Mouse (Mus musculus) heart, postnatal 10 days (tissue): ENCODE results near the gene Camkmt. TPM values are rescaled to one million over a fixed set of nuclear protein-coding genes. Genes with fewer than 3 reads are reported as not detected.

Experiments
- DNase-seq, 2 experiments: peaks; one replicate each; pipeline ENCODE4 v3.0.0; 2021
- intact Hi-C: fragments of 180-260 bp; cut with DNase I; formaldehyde crosslinking; loops from one replicate; pipeline ENCODE4 v1.15.1; 2025
- total RNA-seq, 2 experiments: library from RNA; stranded (reverse); gene quantifications; 2 replicates each; pipeline ENCODE4 v1.2.3; 2021

The Camkmt gene
- total RNA-seq, 2 experiments from 2014 or later = 3.7 to 4.4 TPM

GRCm38 (mm10) chr17:85485946-85486533 is 395.7 kb downstream of the Camkmt start:
- intact Hi-C loops = no loop called here

GRCm38 (mm10) chr17:85486585-85487480 is 396.5 kb downstream of the Camkmt start:
- intact Hi-C loops = no loop called here
- peak in 1 of 2 experiments; percentile 8 for DNase-seq

More at GRCm38 (mm10) chr17:85485946-85486533, 395.7 kb downstream of the Camkmt start:
- no peak for DNase-seq

- no peak for DNase-seq
- intact Hi-C loops = no loop called here
These were observed 397.2 kb downstream of the Camkmt start for GRCm38 (mm10) chr17:85487531-85487930.

GRCm38 (mm10) chr17:85488601-85489487 is 398.5 kb downstream of the Camkmt start:
- intact Hi-C loops = no loop called here
- peak in 1 of 2 experiments; percentile 4 for DNase-seq

- intact Hi-C loops = no loop called here
- DNase-seq = no peak
These were observed 399.2 kb downstream of the Camkmt start for GRCm38 (mm10) chr17:85489488-85489980.

GRCm38 (mm10) chr17:85491491-85491890 is 401.1 kb downstream of the Camkmt start:
- no peak for DNase-seq
- intact Hi-C loops = no loop called here

GRCm38 (mm10) chr17:85493521-85493920 is 403.2 kb downstream of the Camkmt start:
- intact Hi-C loops = no loop called here
- DNase-seq = no peak

GRCm38 (mm10) chr17:85495012-85495754 is 404.8 kb downstream of the Camkmt start:
- intact Hi-C loops = no loop called here
- DNase-seq = no peak

- intact Hi-C loops = no loop called here
- no peak for DNase-seq
These were observed 405.5 kb downstream of the Camkmt start for GRCm38 (mm10) chr17:85495871-85496270.

GRCm38 (mm10) chr17:85504888-85505287 is 414.5 kb downstream of the Camkmt start:
- no peak for DNase-seq
- intact Hi-C loops = no loop called here

- intact Hi-C loops = no loop called here
- no peak for DNase-seq
These were observed 416.1 kb downstream of the Camkmt start for GRCm38 (mm10) chr17:85506206-85507088.

- DNase-seq = no peak
- intact Hi-C loops = no loop called here
These were observed 416.7 kb downstream of the Camkmt start for GRCm38 (mm10) chr17:85507089-85507460.

Other genes with a start within 250 kb of the Camkmt start
- gene Ppm1b, start 133.8 kb upstream of the Camkmt start, total RNA-seq = 10 to 100 TPM; 88.4 to 88.8 TPM
- gene Slc3a1, start 62.2 kb upstream of the Camkmt start, total RNA-seq = under 1 TPM in 1 of 2 experiments, not detected in 1; 0.17 TPM
- 100 to 1,000 TPM; 121 to 129 TPM for gene Prepl, start 311 bp upstream of the Camkmt start, total RNA-seq